12 mouse cellular contexts compared by ENCODE assay signal in the genomic region with DNA sequence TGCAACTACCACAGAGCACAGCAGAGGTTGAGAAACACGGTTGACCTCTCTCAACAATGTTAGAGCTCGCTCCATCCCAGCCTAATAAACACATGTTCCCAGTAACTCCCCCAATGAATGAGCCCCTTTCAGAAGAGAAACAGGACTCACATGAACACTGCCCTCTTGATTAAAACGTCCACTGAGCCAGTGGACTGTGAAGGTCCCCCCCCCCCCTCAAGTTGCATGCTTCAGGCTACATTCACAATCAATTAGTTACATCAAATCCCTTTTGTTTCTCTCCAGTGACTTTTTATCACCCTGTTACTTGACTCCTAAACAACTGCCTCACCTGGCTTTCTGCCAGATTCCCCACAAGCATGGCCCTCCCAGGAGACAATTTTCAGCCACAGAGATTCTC. TPM values are rescaled to one million over a fixed set of nuclear protein-coding genes. Genes with fewer than 3 reads are reported as not detected.
A peak's percentile ranks its signal among the peaks of the same experiment; 100 is the strongest.
DNase-seq lines count a peak whose midpoint lies in the region; ATAC-seq and TF ChIP-seq lines count a peak whose summit lies in the region.
"Had no signal": no experiment of that assay in that cellular context is flagged by ENCODE, and none has a peak within 500 bp of the region (broad histone marks: within the 10 kb centered on the region; RNA-seq: fewer than 3 reads in every experiment).

No protein-coding gene starts in this region.

- H3K36me3 ChIP-seq in kidney, embryonic 14.5 days (ENCODE audit: control insufficient read depth, insufficient read depth, low read length), result no peaks in the 10 kb centered on the region
- H3K36me3 ChIP-seq in embryonic facial prominence, embryonic 15.5 days, result no peaks in the 10 kb centered on the region
- H3K36me3 ChIP-seq in midbrain, embryonic 13.5 days, result no peaks in the 10 kb centered on the region
- H3K36me3 ChIP-seq: liver, embryonic 13.5 days had no signal

- 8% methylated on average over 3 of the region's 3 CpGs for whole genome bisulfite sequencing in kidney, embryonic 14.5 days
- 26% methylated on average over 3 of the region's 3 CpGs for WGBS in embryonic facial prominence, embryonic 15.5 days
- 16% methylated on average over 3 of the region's 3 CpGs for WGBS in midbrain, embryonic 13.5 days

- no peak overlapping the region for H3K4me3 ChIP-seq in kidney, embryonic 14.5 days (ENCODE audit: low read length)
- H3K4me3 ChIP-seq in embryonic facial prominence, embryonic 15.5 days (replicated peaks), result no peak overlapping the region
- H3K4me3 ChIP-seq in midbrain, embryonic 13.5 days (replicated peaks), result no peak overlapping the region
- H3K4me3 ChIP-seq: liver, embryonic 13.5 days had no signal

- H3K4me1 ChIP-seq in kidney, embryonic 14.5 days (ENCODE audit: control insufficient read depth, insufficient read depth, low read length), result peaks cover 35% of the 10 kb centered on the region
- peaks cover 21% of the 10 kb centered on the region for H3K4me1 ChIP-seq in embryonic facial prominence, embryonic 15.5 days
- 0 out of 2 replicates have a peak, but pooled peaks cover 8% of the 10 kb centered on the region for H3K4me1 ChIP-seq in midbrain, embryonic 13.5 days (replicated peaks)
- H3K4me1 ChIP-seq: liver, embryonic 13.5 days had no signal

- ATAC-seq in kidney, embryonic 14.5 days (ENCODE audit: low FRiP score, low TSS enrichment), result peak; percentile 93
- peak; percentile 57; the same call in 1 of the 2 replicates for ATAC-seq in embryonic facial prominence, embryonic 15.5 days (ENCODE audit: insufficient number of reproducible peaks, low FRiP score, low TSS enrichment, low read depth)
- peak; percentile 75 for ATAC-seq in midbrain, embryonic 13.5 days

- TF ChIP-seq POLR2A in brain, embryonic 14.5 days (IDR thresholded peaks at IDR 0.05; ENCODE audit: borderline replicate concordance, extremely low read depth, insufficient read depth, insufficient read length, poor library complexity, severe bottlenecking), result no peak

- intact Hi-C loops in left cerebral cortex, postnatal 10 days (cut with DNase I), result no loop called here

- no peak overlapping the region for H3K4me2 ChIP-seq in kidney, embryonic 14.5 days (replicated peaks; ENCODE audit: low read depth, low read length)
- no peak overlapping the region for H3K4me2 ChIP-seq in embryonic facial prominence, embryonic 15.5 days (replicated peaks)
- H3K4me2 ChIP-seq in midbrain, embryonic 13.5 days (replicated peaks), result no peak overlapping the region
- H3K4me2 ChIP-seq: liver, embryonic 13.5 days had no signal

- DNase-seq in kidney, adult 18-20 months, result no peak
- DNase-seq in brain, embryonic 14.5 days (ENCODE audit: low read depth), result peak; percentile 65
- DNase-seq in gastrocnemius, adult 8-10 months (ENCODE audit: low spot score in 2 of 2), result no peak
- no peak for DNase-seq in MN1 (ENCODE audit: low spot score)
- DNase-seq in left cerebral cortex, postnatal 10 days (ENCODE audit: extremely low spot score in 1 of 2, low spot score in 2 of 2), result no peak
- DNase-seq: adrenal gland, postnatal 10 days; cerebellum, adult 9-11 months; liver, embryonic 13.5 days had no signal

- no peaks in the 10 kb centered on the region for H3K27me3 ChIP-seq in kidney, embryonic 14.5 days (ENCODE audit: control insufficient read depth, insufficient read depth, low read length)
- H3K27me3 ChIP-seq in embryonic facial prominence, embryonic 15.5 days, result no peaks in the 10 kb centered on the region
- no peaks in the 10 kb centered on the region for H3K27me3 ChIP-seq in midbrain, embryonic 13.5 days
- H3K27me3 ChIP-seq: liver, embryonic 13.5 days had no signal

- no peaks in the 10 kb centered on the region for H3K9me3 ChIP-seq in kidney, embryonic 14.5 days (ENCODE audit: control insufficient read depth, low read length)
- no peaks in the 10 kb centered on the region for H3K9me3 ChIP-seq in embryonic facial prominence, embryonic 15.5 days (replicated peaks)
- H3K9me3 ChIP-seq in midbrain, embryonic 13.5 days, result no peaks in the 10 kb centered on the region
- H3K9me3 ChIP-seq: liver, embryonic 13.5 days had no signal

- H3K9ac ChIP-seq in kidney, embryonic 14.5 days (ENCODE audit: low read depth, low read length), result no peak overlapping the region
- H3K9ac ChIP-seq in embryonic facial prominence, embryonic 15.5 days, result no peak overlapping the region
- no peak overlapping the region for H3K9ac ChIP-seq in midbrain, embryonic 13.5 days (replicated peaks)
- H3K9ac ChIP-seq: liver, embryonic 13.5 days had no signal

- peak overlapping the region; percentile 3; the same call in 1 of the 2 replicates for H3K27ac ChIP-seq in kidney, embryonic 14.5 days (ENCODE audit: low read depth, low read length)
- H3K27ac ChIP-seq in embryonic facial prominence, embryonic 15.5 days (replicated peaks), result no peak overlapping the region
- H3K27ac ChIP-seq in midbrain, embryonic 13.5 days, result no peak overlapping the region
- H3K27ac ChIP-seq: liver, embryonic 13.5 days had no signal

- TF ChIP-seq CTCF in brain, embryonic 14.5 days (IDR thresholded peaks at IDR 0.05; ENCODE audit: borderline replicate concordance, extremely low read depth, insufficient read depth, insufficient read length), result no peak

RNA-seq across cellular contexts. Expression of a gene that starts 43.2 kb away (rescaled TPM):
- polyA plus RNA-seq in kidney, embryonic 14.5 days (2014; fragmentation: Nextera tagmentation; extraction: Ambion mirVana), result 34.0 and 40.2 TPM in 2 replicates
- polyA plus RNA-seq in brain, embryonic 14.5 days (2012; rRNA removed), result 5.8 and 7.2 TPM in 2 replicates
- 26.4 and 27.2 TPM in 2 replicates for polyA plus RNA-seq in embryonic facial prominence, embryonic 15.5 days (2015; fragmentation: Nextera tagmentation; extraction: Ambion mirVana)
- polyA plus RNA-seq in midbrain, embryonic 13.5 days (2015; fragmentation: Nextera tagmentation; extraction: Ambion mirVana), result 1.3 and 1.4 TPM in 2 replicates
- 1 to 10 TPM; 6.5 to 8.5 (median 6.9) TPM for total RNA-seq in gastrocnemius, adult 8-10 months (2022)
- total RNA-seq in left cerebral cortex, postnatal 10 days (2021), result 1 to 10 TPM; 6.2 to 7.2 TPM
- total RNA-seq: neutrophil, adult 5-6 weeks had no signal
